Mouse (Mus musculus) c-Kit-positive CD71-positive TER-119-negative erythroid progenitor cells, embryonic 14.5 days (primary cell): ENCODE data around the gene Prr5.

ENCODE experiments used
- DNase-seq: peaks from one replicate; pipeline ENCODE4 v3.0.0-alpha.2; 2013; ENCODE audit warnings: low read depth

Gene Prr5

GRCm38 (mm10) chr15:84657384-84658064 lies 11.9 kb upstream of the Prr5 start:
- no peak for DNase-seq

- no peak for DNase-seq
These were observed 10.8 kb upstream of the Prr5 start for GRCm38 (mm10) chr15:84658655-84659054.

- no peak for DNase-seq
These were observed 9.6 kb upstream of the Prr5 start for GRCm38 (mm10) chr15:84659856-84660255.

- no peak for DNase-seq
These were observed 8.1 kb upstream of the Prr5 start for GRCm38 (mm10) chr15:84661274-84661673.

GRCm38 (mm10) chr15:84662952-84663684 lies 6.3 kb upstream of the Prr5 start:
- peak; percentile 57 for DNase-seq

- DNase-seq, result no peak
These were observed 5.7 kb upstream of the Prr5 start for GRCm38 (mm10) chr15:84663685-84664060.

GRCm38 (mm10) chr15:84664542-84665460 lies 4.6 kb upstream of the Prr5 start:
- no peak for DNase-seq

- DNase-seq, result no peak
These were observed 3.8 kb upstream of the Prr5 start for GRCm38 (mm10) chr15:84665662-84666061.

GRCm38 (mm10) chr15:84666065-84666464 lies 3.4 kb upstream of the Prr5 start:
- no peak for DNase-seq

GRCm38 (mm10) chr15:84667601-84668000 lies 1.8 kb upstream of the Prr5 start:
- no peak for DNase-seq

GRCm38 (mm10) chr15:84669771-84670656 lies 594 bp downstream of the Prr5 start:
- DNase-seq, result no peak

GRCm38 (mm10) chr15:84670657-84671055 lies 1.2 kb downstream of the Prr5 start:
- no peak for DNase-seq

- no peak for DNase-seq
These were observed 2.2 kb downstream of the Prr5 start for GRCm38 (mm10) chr15:84671401-84672307.

- DNase-seq, result no peak
These were observed 2.8 kb downstream of the Prr5 start for GRCm38 (mm10) chr15:84672308-84672615.

- no peak for DNase-seq
These were observed 3.2 kb downstream of the Prr5 start for GRCm38 (mm10) chr15:84672616-84673015.

GRCm38 (mm10) chr15:84674329-84675067 lies 5.1 kb downstream of the Prr5 start:
- DNase-seq, result no peak

GRCm38 (mm10) chr15:84675317-84675716 lies 5.9 kb downstream of the Prr5 start:
- no peak for DNase-seq

GRCm38 (mm10) chr15:84677943-84678342 lies 8.5 kb downstream of the Prr5 start:
- no peak for DNase-seq

- no peak for DNase-seq
These were observed 9.7 kb downstream of the Prr5 start for GRCm38 (mm10) chr15:84679090-84679489.

- DNase-seq, result no peak
These were observed 10.4 kb downstream of the Prr5 start for GRCm38 (mm10) chr15:84679794-84680193.
